Mouse (Mus musculus): ENCODE results near the gene Wdr89. TPM values are rescaled to one million over a fixed set of nuclear protein-coding genes. Genes with fewer than 3 reads are reported as not detected.
"Not testable (repeated sequence)": the region's sequence is repeated elsewhere in the genome, so short reads cannot be mapped to it uniquely, and the experiment has no call there.

The Wdr89 gene
- 9.8 TPM for polyA plus RNA-seq (2012; fragmentation: generic; extraction: Trizol)
- long read RNA-seq, experiment 1, partial matches to known transcripts: 0 of 59 reads
- long read RNA-seq, experiment 1, other reads (novel, unspliced or antisense): 58 of 59 reads
- long read RNA-seq, experiment 2, transcript Wdr89-201 (2 exons, 2,979 nt): major isoform, 31 of 33 reads
- long read RNA-seq, experiment 2, partial matches to known transcripts: 0 of 33 reads
- long read RNA-seq, experiment 2, other reads (novel, unspliced or antisense): 2 of 33 reads

GRCm38 (mm10) chr12:75669258-75670106, at the start of gene Wdr89:
TSS of gene Wdr89 (minus strand) at chr12:75669537.
- Histone ChIP-seq H3K79me2 (ENCODE audit: control insufficient read depth, insufficient read depth) (peaks cover 56% of the 10 kb centered on the region), H3K27me3 (ENCODE audit: control insufficient read depth, insufficient read depth, insufficient read length) (no peaks in the 10 kb centered on the region)

GRCm38 (mm10) chr12:75713596-75713995, 44.3 kb upstream of the Wdr89 start:
- no peaks in the 10 kb centered on the region for H3K79me2 ChIP-seq (ENCODE audit: control insufficient read depth, insufficient read depth)
- no peak overlapping the region for H3ac ChIP-seq (ENCODE audit: control insufficient read depth, insufficient read length, low read depth)
- TF ChIP-seq CTCF (IDR thresholded peaks at IDR 0.05; ENCODE audit: control insufficient read depth, insufficient read depth, insufficient read length) (no peak), MYOG (IDR thresholded peaks at IDR 0.05; ENCODE audit: control insufficient read depth, extremely low read depth, insufficient read length) (no peak)
- H3K4me3 ChIP-seq (ENCODE audit: insufficient read depth, poor library complexity, severe bottlenecking): no peak overlapping the region
- no peaks in the 10 kb centered on the region for H3K79me3 ChIP-seq (ENCODE audit: low read depth)
- no peaks in the 10 kb centered on the region for H3K27me3 ChIP-seq (ENCODE audit: control insufficient read depth, insufficient read depth, insufficient read length)
- peaks cover 19% of the 10 kb centered on the region for H3K36me3 ChIP-seq (ENCODE audit: control insufficient read depth, insufficient read depth)

More at GRCm38 (mm10) chr12:75669258-75670106, at the start of gene Wdr89:
- Histone ChIP-seq H3ac (ENCODE audit: control insufficient read depth, insufficient read length, low read depth) (peak within 1 kb of the TSS; percentile 94), H3K4me3 (ENCODE audit: insufficient read depth, poor library complexity, severe bottlenecking) (peak within 1 kb of the TSS; percentile 67), H3K79me3 (ENCODE audit: low read depth) (peaks cover 12% of the 10 kb centered on the region), H3K36me3 (ENCODE audit: control insufficient read depth, insufficient read depth) (no peaks in the 10 kb centered on the region)
- TF ChIP-seq CTCF (IDR thresholded peaks at IDR 0.05; ENCODE audit: control insufficient read depth, insufficient read depth, insufficient read length): peak; percentile 30
- no peak for TF ChIP-seq FOSL1 (IDR thresholded peaks at IDR 0.05; ENCODE audit: insufficient read depth, low read length, poor library complexity, severe bottlenecking)
- TF ChIP-seq MYOD1 (IDR thresholded peaks at IDR 0.05; ENCODE audit: control insufficient read depth, insufficient read length, low read depth): no peak
- TF ChIP-seq MAX (IDR thresholded peaks at IDR 0.05): peak; percentile 90
- no peak for TF ChIP-seq MYOG (IDR thresholded peaks at IDR 0.05; ENCODE audit: control insufficient read depth, extremely low read depth, insufficient read length)
- peak; percentile 74 for TF ChIP-seq USF1 (IDR thresholded peaks at IDR 0.05; ENCODE audit: low read depth)

- not testable (repeated sequence) for H3K27me3 ChIP-seq (ENCODE audit: control insufficient read depth, insufficient read depth, insufficient read length); H3K4me3 ChIP-seq (ENCODE audit: insufficient read depth, poor library complexity, severe bottlenecking); H3ac ChIP-seq (ENCODE audit: control insufficient read depth, insufficient read length, low read depth); H3K79me2 ChIP-seq (ENCODE audit: control insufficient read depth, insufficient read depth); H3K79me3 ChIP-seq (ENCODE audit: low read depth)
- H3K36me3 ChIP-seq (ENCODE audit: control insufficient read depth, insufficient read depth): peaks cover 18% of the 10 kb centered on the region
Observed at GRCm38 (mm10) chr12:75712905-75713304, 43.6 kb upstream of the Wdr89 start.

GRCm38 (mm10) chr12:75710596-75711376, 41.4 kb upstream of the Wdr89 start:
- no peaks in the 10 kb centered on the region for H3K79me3 ChIP-seq (ENCODE audit: low read depth)
- H3K36me3 ChIP-seq (ENCODE audit: control insufficient read depth, insufficient read depth): peaks cover 9% of the 10 kb centered on the region
- H3K4me3 ChIP-seq (ENCODE audit: insufficient read depth, poor library complexity, severe bottlenecking): no peak overlapping the region
- H3ac ChIP-seq (ENCODE audit: control insufficient read depth, insufficient read length, low read depth): no peak overlapping the region
- no peaks in the 10 kb centered on the region for H3K79me2 ChIP-seq (ENCODE audit: control insufficient read depth, insufficient read depth)
- TF ChIP-seq CTCF (IDR thresholded peaks at IDR 0.05; ENCODE audit: control insufficient read depth, insufficient read depth, insufficient read length): no peak
- no peak for TF ChIP-seq MYOG (IDR thresholded peaks at IDR 0.05; ENCODE audit: control insufficient read depth, extremely low read depth, insufficient read length)
- no peak for TF ChIP-seq FOSL1 (IDR thresholded peaks at IDR 0.05; ENCODE audit: insufficient read depth, low read length, poor library complexity, severe bottlenecking)
- TF ChIP-seq MAX (IDR thresholded peaks at IDR 0.05): no peak
- no peak for TF ChIP-seq CEBPB (IDR thresholded peaks at IDR 0.05; ENCODE audit: low read depth)
- TF ChIP-seq MYOD1 (IDR thresholded peaks at IDR 0.05; ENCODE audit: control insufficient read depth, insufficient read length, low read depth): no peak
- no peak for TF ChIP-seq USF1 (IDR thresholded peaks at IDR 0.05; ENCODE audit: low read depth)
- no peaks in the 10 kb centered on the region for H3K27me3 ChIP-seq (ENCODE audit: control insufficient read depth, insufficient read depth, insufficient read length)

GRCm38 (mm10) chr12:75709506-75709905, 40.2 kb upstream of the Wdr89 start:
- H3ac ChIP-seq (ENCODE audit: control insufficient read depth, insufficient read length, low read depth): no peak overlapping the region
- no peaks in the 10 kb centered on the region for H3K79me3 ChIP-seq (ENCODE audit: low read depth)
- H3K27me3 ChIP-seq (ENCODE audit: control insufficient read depth, insufficient read depth, insufficient read length): no peaks in the 10 kb centered on the region
- no peak overlapping the region for H3K4me3 ChIP-seq (ENCODE audit: insufficient read depth, poor library complexity, severe bottlenecking)
- peaks cover 9% of the 10 kb centered on the region for H3K36me3 ChIP-seq (ENCODE audit: control insufficient read depth, insufficient read depth)
- H3K79me2 ChIP-seq (ENCODE audit: control insufficient read depth, insufficient read depth): no peaks in the 10 kb centered on the region
- no peak for TF ChIP-seq FOSL1 (IDR thresholded peaks at IDR 0.05; ENCODE audit: insufficient read depth, low read length, poor library complexity, severe bottlenecking)
- TF ChIP-seq USF1 (IDR thresholded peaks at IDR 0.05; ENCODE audit: low read depth): no peak
- TF ChIP-seq CEBPB (IDR thresholded peaks at IDR 0.05; ENCODE audit: low read depth): no peak
- no peak for TF ChIP-seq MYOD1 (IDR thresholded peaks at IDR 0.05; ENCODE audit: control insufficient read depth, insufficient read length, low read depth)
- no peak for TF ChIP-seq MAX (IDR thresholded peaks at IDR 0.05)
- TF ChIP-seq CTCF (IDR thresholded peaks at IDR 0.05; ENCODE audit: control insufficient read depth, insufficient read depth, insufficient read length): no peak
- TF ChIP-seq MYOG (IDR thresholded peaks at IDR 0.05; ENCODE audit: control insufficient read depth, extremely low read depth, insufficient read length): no peak
